Mouse (Mus musculus): ENCODE results near the gene Dand5.

Gene Dand5

GRCm38 (mm10) chr8:84771000-84771687, 51.5 kb downstream of the Dand5 start:
- DNase-seq (ENCODE audit: low spot score in 2 of 2), result no peak

DNA sequence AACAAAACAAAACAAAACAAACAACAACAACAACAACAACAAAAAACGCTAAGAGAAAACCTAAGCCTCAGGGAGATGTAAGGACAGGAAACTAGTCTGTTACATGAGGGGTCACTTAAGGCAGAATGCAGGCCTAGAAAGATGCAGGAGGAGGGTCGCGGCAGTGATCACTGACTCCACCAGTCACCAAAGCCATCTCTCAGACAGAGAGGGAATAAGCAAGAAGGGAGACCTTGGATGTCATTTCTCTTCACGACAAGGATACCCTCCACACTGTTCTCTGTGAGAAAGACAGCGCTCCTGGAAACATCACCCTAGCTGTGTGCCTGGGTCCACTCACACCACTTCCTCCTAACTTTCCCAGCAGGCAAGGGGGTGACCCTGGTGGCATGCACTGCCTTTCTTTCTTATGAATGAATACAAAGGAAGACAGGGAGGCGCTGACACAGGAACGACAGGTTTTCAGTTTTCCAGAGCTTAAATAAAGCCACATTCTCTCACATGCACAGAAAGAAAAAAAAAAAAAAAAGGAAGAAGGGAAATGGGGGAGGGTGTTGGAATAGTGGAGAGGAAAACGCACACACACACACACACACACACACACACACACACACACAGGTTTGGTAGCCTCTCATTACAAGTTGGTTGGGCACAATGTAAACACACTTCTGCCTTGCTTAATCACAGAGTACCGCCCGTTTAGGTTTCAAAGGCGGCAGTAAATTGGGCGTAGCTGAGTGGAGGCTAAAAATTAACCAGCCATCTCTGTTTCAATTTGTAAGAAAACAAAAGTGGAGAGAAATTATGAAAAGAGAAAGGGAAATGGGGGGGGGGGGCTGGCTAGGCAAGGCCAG, 52.3 kb downstream of the Dand5 start:
- no peak for DNase-seq (ENCODE audit: low spot score in 2 of 2)

DNA sequence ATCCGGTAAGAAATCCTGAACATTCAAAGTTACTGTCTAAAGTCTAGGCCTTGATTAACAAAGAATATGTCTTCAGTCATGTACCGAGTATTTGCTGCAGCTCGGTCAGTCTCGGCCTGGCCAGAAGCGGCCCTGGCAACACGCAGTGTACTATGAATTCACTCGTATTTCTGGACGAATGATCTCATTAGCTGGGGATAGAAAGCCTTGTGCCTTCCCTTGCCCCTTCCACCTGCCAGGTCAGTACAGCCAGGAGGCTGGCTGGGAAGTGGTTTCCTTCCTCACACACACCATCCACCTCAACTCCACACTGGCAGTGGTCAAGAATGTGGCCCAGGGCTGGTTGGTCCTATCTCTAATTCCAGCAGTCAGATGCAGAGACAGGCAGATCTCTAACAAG, 53.3 kb downstream of the Dand5 start:
- no peak for DNase-seq (ENCODE audit: low spot score in 2 of 2)

DNA sequence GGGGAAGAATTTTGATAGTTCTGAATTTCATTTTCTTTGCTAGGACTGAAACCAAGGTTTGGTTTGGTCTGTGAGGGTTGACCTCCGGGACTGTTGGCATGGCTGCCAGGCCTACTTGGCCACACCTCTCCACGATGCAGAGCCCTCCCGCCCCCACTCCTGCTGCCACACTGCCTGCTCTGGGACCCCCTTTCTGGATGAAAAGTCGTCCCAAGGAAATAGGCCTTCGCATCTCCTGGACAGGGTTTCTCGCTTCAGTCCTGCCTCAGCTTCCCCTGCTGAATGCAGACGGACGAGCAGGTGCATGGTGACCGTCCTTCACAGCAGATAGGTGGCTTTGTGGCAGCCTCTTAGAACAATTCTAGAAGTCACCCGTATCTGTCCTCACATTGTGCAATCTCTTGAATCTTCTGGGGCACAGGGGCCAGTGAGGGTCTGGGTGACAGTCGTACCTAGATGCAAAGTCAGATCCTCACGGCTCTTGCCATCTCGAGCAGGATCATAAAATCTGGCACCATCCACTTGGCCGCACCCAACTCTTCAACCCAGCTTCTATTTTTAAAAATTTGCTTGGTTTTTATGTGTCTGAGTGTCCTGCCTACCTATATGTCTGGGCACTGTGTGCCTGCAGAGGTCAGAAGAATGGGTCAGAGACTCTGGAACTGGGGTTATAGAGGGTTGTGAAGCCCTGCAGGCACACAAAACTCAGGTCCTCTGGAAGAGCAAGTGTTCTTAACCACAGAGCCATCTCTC, 54.1 kb downstream of the Dand5 start:
- DNase-seq (ENCODE audit: low spot score in 2 of 2), result no peak

DNA sequence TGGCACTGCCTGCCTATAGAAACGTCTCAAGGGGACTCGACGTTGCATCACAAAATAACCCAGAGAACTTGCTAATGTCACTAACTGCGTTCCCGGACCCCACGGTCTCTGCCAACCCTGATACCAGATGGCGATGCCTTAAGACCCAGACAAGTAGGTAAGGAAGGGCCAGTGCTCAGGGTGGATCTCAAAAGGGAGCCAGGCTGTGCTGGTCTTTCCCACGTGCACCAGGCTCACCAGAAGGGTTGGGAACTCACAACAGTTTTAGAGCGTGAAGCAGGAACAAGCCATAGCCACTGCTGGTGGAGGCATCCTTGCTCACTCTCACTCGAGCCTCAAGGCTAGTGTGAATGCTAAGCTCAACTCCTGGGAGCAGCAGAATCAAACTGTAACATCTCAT, 55.4 kb downstream of the Dand5 start:
- DNase-seq (ENCODE audit: low spot score in 2 of 2), result no peak

- DNase-seq (ENCODE audit: low spot score in 2 of 2), result no peak
Observed at GRCm38 (mm10) chr8:84766422-84766821, 56.2 kb downstream of the Dand5 start.

DNA sequence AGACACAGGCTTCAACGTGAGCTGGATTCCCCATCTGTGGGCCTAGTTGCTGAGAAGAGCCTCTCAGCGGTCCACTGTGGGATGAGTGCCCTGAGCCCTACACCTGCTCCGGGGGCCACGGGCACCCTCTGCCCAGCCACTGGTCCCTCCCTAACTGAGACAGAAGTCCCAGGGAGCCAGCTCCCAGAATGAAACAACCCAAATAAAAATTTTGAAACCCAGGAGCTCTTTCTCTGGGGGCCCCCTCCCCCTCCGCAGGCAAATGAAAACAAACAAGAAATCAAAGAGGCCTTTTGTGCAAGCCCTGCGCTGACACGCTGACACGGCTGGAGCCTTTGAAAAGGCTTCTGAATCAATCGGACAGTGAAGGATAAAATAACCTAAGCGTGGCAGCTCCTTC, 57.0 kb downstream of the Dand5 start:
- peak in 1 of 2 experiments; percentile 20 for DNase-seq (ENCODE audit: low spot score in 2 of 2)
